Mouse (Mus musculus) hindlimb bud, embryonic 11.5 days (tissue): ENCODE measurements around the gene Extl2.
A peak's percentile ranks its signal among the peaks of the same experiment; 100 is the strongest.

Experiments
- DNase-seq: peaks from one replicate; pipeline ENCODE4 v3.0.0-alpha.2; 2012; ENCODE audit warnings: low read depth, low spot score; ENCODE audit errors: extremely low spot score

Gene Extl2

DNA sequence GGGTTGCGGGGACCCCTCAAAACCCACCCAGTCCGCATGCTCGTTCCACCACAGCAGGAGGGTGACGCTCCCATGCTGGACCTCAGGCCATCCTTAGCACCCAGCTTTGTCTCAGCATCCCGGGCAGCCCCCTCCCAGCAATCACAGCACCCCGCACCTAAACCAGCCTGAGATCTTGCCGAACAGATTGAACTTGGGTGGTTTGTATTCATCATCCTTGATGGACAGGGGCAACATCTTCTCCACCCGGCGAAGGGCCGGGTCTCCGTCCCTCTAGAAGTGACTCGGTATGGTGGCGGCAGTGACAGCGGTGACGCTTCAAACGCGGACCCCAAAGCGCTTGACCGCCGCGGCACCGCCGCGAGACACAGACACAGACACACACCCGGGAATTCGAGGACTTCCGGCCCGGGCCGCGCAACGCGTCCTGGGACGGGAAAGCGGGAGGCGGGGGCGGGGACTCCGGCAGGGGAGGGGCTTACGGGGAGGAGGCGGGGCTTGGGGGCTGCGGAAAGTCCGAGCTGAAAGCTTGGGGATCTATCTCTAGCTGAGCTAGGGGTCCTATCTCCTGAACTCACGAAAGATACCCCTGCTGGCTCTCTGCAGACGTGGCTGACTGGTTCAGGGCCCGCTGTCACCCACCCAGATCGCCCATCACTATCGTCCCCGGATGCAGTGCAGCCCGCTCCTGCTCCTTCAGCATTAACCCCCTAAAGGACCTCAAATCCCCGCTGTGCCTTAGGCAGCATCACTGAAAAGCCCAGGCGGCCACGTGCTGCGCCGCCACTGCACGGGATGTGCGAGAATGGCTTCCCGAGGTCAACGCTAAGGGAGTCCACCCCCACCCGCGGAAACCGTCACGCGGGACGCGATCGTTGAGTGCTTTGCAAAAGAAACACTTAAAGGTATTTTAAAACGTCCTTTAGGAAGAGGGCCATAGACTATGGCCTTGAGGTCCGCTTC lies at the start of gene Extl2, which contains the start of gene Slc30a7:
Gene Extl2 (plus strand): TSS at position 485 of the 963 bp plus-strand sequence.
Gene Slc30a7 (minus strand): TSS at position 429 of the 963 bp plus-strand sequence.
- no peak for DNase-seq

DNA sequence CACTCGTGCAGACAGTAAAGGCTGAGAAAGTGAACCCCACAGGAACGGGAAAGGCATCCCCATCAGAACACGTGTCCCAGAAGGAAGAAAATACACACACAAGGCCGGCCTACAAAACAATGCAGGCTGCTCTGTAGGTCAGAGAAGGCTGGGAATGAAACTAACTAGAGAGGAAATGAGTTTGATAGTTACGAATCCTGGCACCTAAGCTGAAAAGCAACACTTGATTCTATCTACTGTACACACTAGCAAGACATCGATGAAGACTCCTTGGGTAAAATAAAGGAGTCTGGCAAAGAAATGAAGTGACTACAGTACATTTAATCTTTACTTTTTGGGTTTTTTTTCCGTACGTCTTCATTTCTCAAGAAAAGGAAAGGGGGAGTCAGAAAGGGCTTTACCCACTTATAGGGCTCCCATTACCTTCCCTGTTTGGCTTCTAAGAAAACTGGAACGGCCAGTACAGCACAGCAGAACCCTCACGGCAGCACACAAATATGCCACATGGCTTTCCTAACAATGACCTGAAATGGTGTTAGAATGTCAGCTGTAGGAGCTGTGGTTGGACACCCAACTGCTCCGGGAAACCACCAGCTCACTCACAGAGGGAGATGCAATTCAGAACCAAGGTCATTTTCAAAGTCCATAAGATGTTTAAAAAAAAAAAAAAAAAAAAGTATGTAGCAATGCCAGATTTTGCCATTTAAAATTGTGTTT lies 45.8 kb upstream of the Extl2 start:
- DNase-seq: no peak

DNA sequence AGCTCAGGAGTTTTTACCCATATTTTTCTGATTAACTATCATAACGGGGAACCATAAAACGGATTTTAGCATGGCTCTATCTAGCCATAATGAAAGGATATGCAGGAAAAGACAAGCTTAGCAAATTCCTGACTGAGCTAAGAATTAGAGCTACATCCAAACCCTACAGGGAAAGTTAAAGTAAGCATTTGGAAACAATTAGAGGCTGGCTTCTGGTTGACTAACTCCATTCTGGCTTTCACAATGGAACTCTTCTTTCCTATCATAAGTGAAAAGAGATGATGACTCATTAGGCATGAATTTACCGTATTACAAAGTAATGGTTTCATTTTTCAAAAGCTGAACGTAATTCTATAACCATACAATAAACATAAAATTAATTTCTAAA lies 45.2 kb upstream of the Extl2 start:
- peak; percentile 30 for DNase-seq

DNA sequence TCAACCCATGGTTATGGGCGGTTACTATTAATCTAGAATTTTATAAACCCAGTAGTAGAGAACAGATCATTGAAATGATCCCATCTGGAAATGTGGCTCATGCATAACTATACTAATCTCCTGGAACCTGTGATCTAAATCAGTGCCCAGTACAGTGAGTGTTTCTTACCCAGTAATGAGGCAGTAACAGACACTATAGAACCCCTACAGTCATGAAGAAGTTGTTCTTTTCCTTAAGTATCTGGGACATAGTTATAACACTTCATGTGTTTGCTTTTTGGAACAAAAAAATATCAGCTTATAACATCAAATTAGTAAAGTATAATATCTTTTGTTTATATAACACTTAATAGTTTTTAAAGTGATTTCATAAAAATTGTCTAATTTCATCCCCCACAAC lies 43.7 kb upstream of the Extl2 start:
- DNase-seq: no peak

DNA sequence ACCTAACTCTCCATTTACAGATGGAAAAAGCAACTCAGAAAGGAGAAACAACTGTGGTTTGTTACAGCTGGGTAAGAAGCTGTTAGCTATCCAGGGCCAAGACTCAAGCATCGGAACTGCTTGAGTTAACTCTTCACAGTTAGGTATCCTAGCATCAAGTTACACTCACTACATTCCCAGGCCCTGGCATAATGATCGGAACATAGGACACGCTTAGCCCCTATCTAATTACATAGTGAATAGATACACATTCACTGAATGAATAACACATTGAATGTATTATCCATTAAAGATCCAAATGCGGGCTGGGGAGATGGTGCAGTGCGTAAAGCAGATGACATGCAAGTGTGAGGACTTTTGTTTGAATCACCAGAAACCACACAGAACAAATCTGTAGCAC lies 43.2 kb upstream of the Extl2 start:
- DNase-seq: no peak

- no peak for DNase-seq
Measured at GRCm38 (mm10) chr3:115968745-115969530, 38.3 kb upstream of the Extl2 start.

GRCm38 (mm10) chr3:115971045-115971785 lies 36.0 kb upstream of the Extl2 start:
- no peak for DNase-seq

GRCm38 (mm10) chr3:115971891-115972646 lies 35.2 kb upstream of the Extl2 start:
- DNase-seq: no peak

GRCm38 (mm10) chr3:115974228-115974627 lies 33.0 kb upstream of the Extl2 start:
- no peak for DNase-seq

DNA sequence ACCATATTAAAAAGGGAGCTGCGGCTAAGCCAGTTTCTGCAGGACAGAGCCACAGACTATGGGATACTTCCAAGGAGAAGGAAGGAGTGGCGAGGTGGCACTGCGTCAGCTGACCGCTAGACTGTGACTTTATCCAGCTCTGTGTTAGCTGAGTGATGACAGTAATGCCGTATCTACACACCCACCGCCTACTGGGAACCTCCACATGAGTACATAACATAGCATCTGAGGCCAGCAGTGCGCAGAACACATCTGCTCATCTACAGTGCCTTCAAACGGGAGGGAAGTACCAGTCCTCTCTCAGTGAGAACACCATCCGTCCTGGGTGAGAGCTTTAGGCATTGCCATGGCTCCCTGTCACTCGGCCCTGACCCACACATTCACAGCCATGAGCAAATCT lies 32.3 kb upstream of the Extl2 start:
- no peak for DNase-seq

GRCm38 (mm10) chr3:115979000-115979399 lies 28.3 kb upstream of the Extl2 start:
- DNase-seq: no peak

- DNase-seq: no peak
Measured at GRCm38 (mm10) chr3:115983217-115983616, 24.0 kb upstream of the Extl2 start.

GRCm38 (mm10) chr3:115984653-115985052 lies 22.6 kb upstream of the Extl2 start:
- no peak for DNase-seq

DNA sequence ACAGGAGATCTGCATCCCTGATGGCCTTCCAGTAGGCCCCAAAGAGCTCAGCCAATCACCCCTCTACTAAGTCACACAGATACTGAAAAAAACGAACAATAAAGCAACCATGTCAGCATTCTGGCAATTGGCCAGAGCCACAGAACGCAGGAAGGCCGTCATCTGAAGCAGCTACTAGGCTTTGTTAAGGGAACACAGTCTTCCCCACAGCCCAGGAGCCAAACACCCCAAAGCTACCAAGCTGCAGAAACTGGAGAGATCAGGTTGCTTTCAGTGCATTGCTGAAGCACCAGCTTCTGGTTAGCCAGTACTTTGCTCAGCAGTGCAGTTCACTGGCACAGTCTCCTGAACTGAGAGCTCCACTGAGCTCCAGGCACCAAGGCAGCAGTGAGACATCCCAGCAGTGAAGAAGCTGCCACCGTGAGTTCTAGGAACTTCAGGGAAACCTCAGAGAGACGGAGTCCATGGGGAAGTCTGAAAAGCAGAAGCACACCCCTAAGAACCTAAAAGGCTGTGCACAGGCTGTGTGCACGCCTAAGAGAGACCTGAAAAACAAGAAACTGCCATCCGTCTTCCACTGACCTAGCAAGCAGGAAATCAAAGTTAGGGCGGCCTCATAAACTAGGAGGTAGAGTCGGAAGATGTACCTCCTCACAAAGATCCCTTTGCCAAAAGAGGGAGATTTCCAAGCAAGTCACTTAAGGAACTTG lies 21.9 kb upstream of the Extl2 start:
- no peak for DNase-seq

GRCm38 (mm10) chr3:115992103-115992502 lies 15.2 kb upstream of the Extl2 start:
- DNase-seq: no peak

GRCm38 (mm10) chr3:115992588-115992987 lies 14.7 kb upstream of the Extl2 start:
- DNase-seq: no peak

DNA sequence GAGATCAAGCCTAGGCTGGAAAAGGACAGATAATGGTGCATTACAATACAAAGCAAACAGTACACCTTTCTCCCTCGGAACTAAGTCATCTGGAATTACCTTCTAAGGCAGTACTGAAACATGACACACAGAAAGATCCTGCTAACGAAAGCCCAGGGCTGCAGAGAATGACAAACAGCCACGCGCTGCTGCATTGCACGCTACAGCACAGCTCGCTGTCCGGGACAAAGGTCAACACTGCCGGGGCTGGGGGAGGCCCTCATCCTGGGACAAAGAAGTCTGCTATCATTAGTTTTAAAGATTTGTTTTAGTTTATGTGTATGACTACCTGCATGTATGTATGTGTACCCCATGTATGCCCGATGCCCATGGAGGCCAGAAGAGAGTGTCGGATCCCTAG lies 14.2 kb upstream of the Extl2 start:
- no peak for DNase-seq

DNA sequence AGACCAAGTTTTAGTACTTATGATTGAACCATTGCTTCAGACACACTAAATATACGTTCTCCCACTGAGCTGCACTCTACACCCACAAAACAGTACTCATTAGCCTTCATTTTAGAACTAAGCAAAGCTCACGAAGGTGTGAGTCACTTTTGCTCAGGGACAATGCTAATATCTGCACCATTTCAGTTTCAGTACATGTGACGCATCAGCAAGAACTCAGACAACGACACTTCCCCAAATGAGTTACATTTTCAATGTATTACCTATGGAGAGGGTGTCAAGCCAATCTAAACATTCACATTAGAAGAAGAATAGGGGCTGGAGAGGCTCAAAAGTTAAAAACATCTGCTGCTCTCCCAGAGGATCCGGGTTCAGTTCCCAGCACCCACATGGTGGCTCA lies 10.3 kb upstream of the Extl2 start:
- DNase-seq: no peak

GRCm38 (mm10) chr3:116006284-116006977 lies 831 bp upstream of the Extl2 start:
- no peak for DNase-seq
